Mouse (Mus musculus) heart, adult 2 months (tissue): ENCODE measurements around the gene Spns2. TPM values are rescaled to one million over a fixed set of nuclear protein-coding genes. Genes with fewer than 3 reads are reported as not detected.
A peak's percentile ranks its signal among the peaks of the same experiment; 100 is the strongest.

Experiments used
- DNase-seq, 2 experiments: peaks; one replicate each; pipeline ENCODE4 v3.0.0; 2021
- H3K27ac ChIP-seq: fragments of 200-600 bp; 2 replicates; pipeline ENCODE4 v1.8.1; 2022
- H3K27me3 ChIP-seq: fragments of 200-500 bp; 2 replicates; pipeline ENCODE4 v1.6.1; 2012; ENCODE audit warnings: mild to moderate bottlenecking, low read length, inconsistent platforms, mixed read lengths; ENCODE audit not compliant: control insufficient read depth, insufficient read depth
- H3K36me3 ChIP-seq: fragments of 200-500 bp; 2 replicates; pipeline ENCODE4 v1.6.1; 2012; ENCODE audit warnings: low read length, inconsistent platforms; ENCODE audit not compliant: control insufficient read depth, insufficient read depth
- H3K4me1 ChIP-seq: fragments of 200-500 bp; 2 replicates; pipeline ENCODE4 v1.6.1; 2011; ENCODE audit warnings: low read length; ENCODE audit not compliant: control insufficient read depth, insufficient read depth
- H3K4me3 ChIP-seq: fragments of 200-600 bp; 2 replicates; pipeline ENCODE4 v1.8.1; 2022
- H3K79me2 ChIP-seq: fragments of 200-500 bp; replicated peaks from 2 replicates; pipeline ENCODE4 v1.6.1; 2012; ENCODE audit warnings: mild to moderate bottlenecking, inconsistent platforms, low read length, moderate library complexity, mixed read lengths; ENCODE audit not compliant: control insufficient read depth, insufficient read depth
- H3K9ac ChIP-seq: fragments of 200-500 bp; 2 replicates; pipeline ENCODE4 v1.6.1; 2012; ENCODE audit warnings: low read depth, mild to moderate bottlenecking, control low read depth, inconsistent platforms, low read length, mixed read lengths
- CTCF ChIP-seq: fragments of 200-600 bp; IDR thresholded peaks from 2 replicates; pipeline ENCODE4 v1.8.1; 2022; ENCODE audit warnings: antibody characterized with exemption, mild to moderate bottlenecking, moderate library complexity
- EP300 ChIP-seq: fragments of 200-500 bp; IDR thresholded peaks from 2 replicates; pipeline ENCODE4 v1.6.1; 2011; ENCODE audit warnings: low read depth, low read length, control low read depth; ENCODE audit not compliant: insufficient read depth
- POLR2A ChIP-seq: fragments of 200-500 bp; IDR thresholded peaks from 2 replicates; pipeline ENCODE4 v1.6.1; 2011; ENCODE audit warnings: mild to moderate bottlenecking, low read depth, low read length, control low read depth; ENCODE audit not compliant: insufficient read depth
- WGBS: fragments of 180-500 bp; shearing (Covaris S2); methylation state at CpG from one replicate; pipeline ENCODE4 v1.1.7; 2018; 5-methylcytosine and 5-hydroxymethylcytosine counted together
- intact Hi-C: fragments of 180-260 bp; cut with DNase I; formaldehyde crosslinking; loops from one replicate; pipeline ENCODE4 v1.15.1; 2025
- polyA plus RNA-seq: library from polyadenylated mRNA; depleted of rRNA; stranded (reverse); fragments of >200 nt; gene quantifications from 2 replicates; pipeline ENCODE4 v1.2.3, GENCODE M21; 2012
- total RNA-seq, 2 experiments: library from RNA; stranded (reverse); gene quantifications; 2 replicates each; pipeline ENCODE4 v1.2.3; 2021

Gene Spns2
- total and polyA plus RNA-seq, 3 experiments = 6.1 to 13.8 (median 7.9) TPM

- peak overlapping the region; percentile 49 for H3K27ac ChIP-seq
- peak overlapping the region; percentile 9; the same call in 1 of the 2 replicates for H3K4me3 ChIP-seq
- DNase-seq = no peak
- intact Hi-C loops = no loop called here
- H3K79me2 ChIP-seq = no peaks in the 10 kb centered on the region; the same call in 1 of the 2 replicates
- WGBS = 60% methylated on average over 9 of the region's 9 CpGs
- no peak for TF ChIP-seq EP300
- no peak for TF ChIP-seq POLR2A
- TF ChIP-seq CTCF = no peak
- peaks cover 24% of the 10 kb centered on the region for H3K4me1 ChIP-seq
- no peaks in the 10 kb centered on the region for H3K27me3 ChIP-seq
- peak overlapping the region; percentile 35 for H3K9ac ChIP-seq
- H3K36me3 ChIP-seq = no peaks in the 10 kb centered on the region
Observed at GRCm38 (mm10) chr11:72408451-72409170, 81.1 kb downstream of the Spns2 start.

GRCm38 (mm10) chr11:72407574-72407973, 82.1 kb downstream of the Spns2 start:
- Histone ChIP-seq H3K4me1 (peaks cover 20% of the 10 kb centered on the region), H3K36me3 (no peaks in the 10 kb centered on the region), H3K4me3 (peak overlapping the region; percentile 11; the same call in 1 of the 2 replicates), H3K27me3 (no peaks in the 10 kb centered on the region), H3K27ac (peak overlapping the region; percentile 49), H3K9ac (0 out of 2 replicates have a peak overlapping the region, but pooled peaks have one; percentile 1), H3K79me2 (no peaks in the 10 kb centered on the region; the same call in none of the 2 replicates)
- TF ChIP-seq CTCF (no peak), POLR2A (no peak), EP300 (peak; percentile 85)
- intact Hi-C loops = no loop called here
- peak; percentile 49 to 72 for DNase-seq
- 14% methylated on average over 7 of the region's 7 CpGs for WGBS

GRCm38 (mm10) chr11:72407081-72407480, 82.6 kb downstream of the Spns2 start:
- Histone ChIP-seq H3K27ac (peak overlapping the region; percentile 49), H3K4me3 (no peak overlapping the region; the same call in 1 of the 2 replicates), H3K9ac (peak overlapping the region; percentile 4; the same call in 1 of the 2 replicates), H3K36me3 (no peaks in the 10 kb centered on the region), H3K79me2 (no peaks in the 10 kb centered on the region; the same call in none of the 2 replicates), H3K27me3 (no peaks in the 10 kb centered on the region), H3K4me1 (peaks cover 20% of the 10 kb centered on the region)
- intact Hi-C loops = no loop called here
- 18% methylated on average over 3 of the region's 3 CpGs for WGBS
- TF ChIP-seq EP300 (no peak), POLR2A (no peak), CTCF (no peak)
- peak in 1 of 2 experiments; percentile 45 for DNase-seq

- 74% methylated on average over 8 of the region's 8 CpGs for whole genome bisulfite sequencing
- DNase-seq = peak in 1 of 2 experiments; percentile 18
- no peaks in the 10 kb centered on the region; the same call in none of the 2 replicates for H3K79me2 ChIP-seq
- no peak overlapping the region for H3K4me3 ChIP-seq
- no peaks in the 10 kb centered on the region for H3K27me3 ChIP-seq
- TF ChIP-seq EP300 (no peak), POLR2A (no peak), CTCF (no peak)
- H3K27ac ChIP-seq = no peak overlapping the region
- intact Hi-C loops = no loop called here
- H3K36me3 ChIP-seq = no peaks in the 10 kb centered on the region
- peaks cover 18% of the 10 kb centered on the region for H3K4me1 ChIP-seq
- no peak overlapping the region for H3K9ac ChIP-seq
Observed at GRCm38 (mm10) chr11:72406079-72406675, 83.5 kb downstream of the Spns2 start.

GRCm38 (mm10) chr11:72405532-72405931, 84.2 kb downstream of the Spns2 start:
- Histone ChIP-seq H3K27ac (no peak overlapping the region), H3K36me3 (no peaks in the 10 kb centered on the region), H3K4me3 (no peak overlapping the region), H3K79me2 (no peaks in the 10 kb centered on the region; the same call in 1 of the 2 replicates), H3K4me1 (peaks cover 18% of the 10 kb centered on the region), H3K27me3 (no peaks in the 10 kb centered on the region), H3K9ac (no peak overlapping the region)
- DNase-seq = no peak
- intact Hi-C loops = no loop called here
- TF ChIP-seq CTCF = no peak
- WGBS = 46% methylated on average over 4 of the region's 4 CpGs

GRCm38 (mm10) chr11:72402969-72403368, 86.7 kb downstream of the Spns2 start:
- H3K4me3 ChIP-seq = no peak overlapping the region
- peaks cover 11% of the 10 kb centered on the region for H3K4me1 ChIP-seq
- no peaks in the 10 kb centered on the region for H3K36me3 ChIP-seq

More at GRCm38 (mm10) chr11:72402969-72403368, 86.7 kb downstream of the Spns2 start:
- TF ChIP-seq POLR2A (no peak), CTCF (no peak), EP300 (no peak)
- intact Hi-C loops = no loop called here
- no peak for DNase-seq
- 86% methylated on average over 12 of the region's 12 CpGs for WGBS
- no peak overlapping the region for H3K27ac ChIP-seq
- no peak overlapping the region for H3K9ac ChIP-seq
- no peaks in the 10 kb centered on the region for H3K27me3 ChIP-seq
- H3K79me2 ChIP-seq = no peaks in the 10 kb centered on the region; the same call in 1 of the 2 replicates
